Mouse (Mus musculus): ENCODE data around the gene Zfp706.

DNA sequence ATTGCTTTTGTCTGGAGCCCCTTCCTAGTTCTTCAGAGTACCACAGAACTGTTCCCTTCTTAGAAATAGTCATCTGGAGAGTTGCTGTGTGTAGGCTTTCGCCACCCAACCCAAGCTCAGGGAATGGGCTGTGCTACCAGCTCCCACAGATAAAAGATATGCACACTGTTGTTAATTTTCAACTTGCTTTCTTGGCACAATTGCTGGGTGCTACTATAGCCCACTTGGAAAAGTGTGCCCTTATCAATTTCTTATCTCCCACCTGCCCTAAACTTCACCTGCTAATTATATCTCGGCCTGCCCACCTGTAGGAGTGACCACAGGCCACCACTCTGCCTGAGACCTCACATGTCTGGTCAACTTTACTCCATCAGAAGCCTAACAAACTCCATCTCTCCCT, 26.6 kb upstream of the Zfp706 start:
- no peak for TF ChIP-seq GATA1 (IDR thresholded peaks at IDR 0.05; ENCODE audit: low read length)
- TF ChIP-seq TAL1 (IDR thresholded peaks at IDR 0.05; ENCODE audit: low read length): no peak
